Mouse (Mus musculus): ENCODE results near the gene Sgcd.

DNA sequence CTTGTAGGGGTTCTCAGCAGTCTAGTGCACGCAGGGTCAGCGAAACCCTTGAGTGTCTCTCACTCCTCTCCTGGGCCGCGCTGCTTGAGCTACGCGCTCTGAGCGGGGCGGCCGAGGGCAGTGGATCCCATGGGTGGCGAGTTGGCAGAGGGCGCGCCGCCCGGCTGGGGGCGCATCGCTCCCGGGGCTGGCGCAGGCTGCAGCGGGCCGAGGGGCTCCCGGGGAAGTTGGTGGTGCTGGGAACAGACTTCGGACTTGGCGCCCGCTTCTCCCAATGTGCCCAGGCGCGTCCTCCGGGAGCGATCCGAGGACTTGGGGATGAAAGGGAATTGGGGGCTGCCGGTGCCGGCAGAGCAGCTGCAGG is 454 bp downstream of the Sgcd start:
- TF ChIP-seq POLR2A (IDR thresholded peaks at IDR 0.05; ENCODE audit: borderline replicate concordance, extremely low read depth, insufficient read depth, insufficient read length, poor library complexity, severe bottlenecking) (no peak), CTCF (IDR thresholded peaks at IDR 0.05; ENCODE audit: borderline replicate concordance, extremely low read depth, insufficient read depth, insufficient read length) (no peak)
